Mouse (Mus musculus) right cerebral cortex, postnatal 14 days (tissue): Measurements from ENCODE around the gene Zfp710.
"Not testable (repeated sequence)": the region's sequence is repeated elsewhere in the genome, so short reads cannot be mapped to it uniquely, and the experiment has no call there.

ENCODE experiments used
- DNase-seq: peaks from one replicate; pipeline ENCODE4 v3.0.0; 2022

Zfp710 gene

GRCm38 (mm10) chr7:80024521-80025390 lies at the start of gene Zfp710:
TSS of gene Zfp710 (plus strand) at chr7:80024814.
- peak; percentile 72 for DNase-seq

GRCm38 (mm10) chr7:79975316-79975715 lies 49.3 kb upstream of the Zfp710 start:
- DNase-seq: no peak

- DNase-seq: no peak
Measured at GRCm38 (mm10) chr7:79986717-79987116, 37.9 kb upstream of the Zfp710 start.

- DNase-seq: no peak
Measured at GRCm38 (mm10) chr7:79987745-79988144, 36.9 kb upstream of the Zfp710 start.

GRCm38 (mm10) chr7:79988466-79988865 lies 36.1 kb upstream of the Zfp710 start:
- not testable (repeated sequence) for DNase-seq

GRCm38 (mm10) chr7:79994476-79994875 lies 30.1 kb upstream of the Zfp710 start:
- DNase-seq: peak; percentile 58

- DNase-seq: no peak
Measured at GRCm38 (mm10) chr7:79997761-79998160, 26.9 kb upstream of the Zfp710 start.

- DNase-seq: no peak
Measured at GRCm38 (mm10) chr7:80002353-80003055, 22.1 kb upstream of the Zfp710 start.

- no peak for DNase-seq
Measured at GRCm38 (mm10) chr7:80004776-80005554, 19.6 kb upstream of the Zfp710 start.

- DNase-seq: no peak
Measured at GRCm38 (mm10) chr7:80010680-80011079, 13.9 kb upstream of the Zfp710 start.

- peak; percentile 38 for DNase-seq
Measured at GRCm38 (mm10) chr7:80011470-80011869, 13.1 kb upstream of the Zfp710 start.

- no peak for DNase-seq
Measured at GRCm38 (mm10) chr7:80013884-80014550, 10.6 kb upstream of the Zfp710 start.

- no peak for DNase-seq
Measured at GRCm38 (mm10) chr7:80014826-80015755, 9.5 kb upstream of the Zfp710 start.

- DNase-seq: no peak
Measured at GRCm38 (mm10) chr7:80018506-80019452, 5.8 kb upstream of the Zfp710 start.

- no peak for DNase-seq
Measured at GRCm38 (mm10) chr7:80023621-80024435, 786 bp upstream of the Zfp710 start.

- no peak for DNase-seq
Measured at GRCm38 (mm10) chr7:80025391-80026117, 940 bp downstream of the Zfp710 start.

- peak; percentile 57 for DNase-seq
Measured at GRCm38 (mm10) chr7:80026118-80026989, 1.7 kb downstream of the Zfp710 start.
